ENCODE assay signal across 9 mouse cellular contexts in the genomic region with DNA sequence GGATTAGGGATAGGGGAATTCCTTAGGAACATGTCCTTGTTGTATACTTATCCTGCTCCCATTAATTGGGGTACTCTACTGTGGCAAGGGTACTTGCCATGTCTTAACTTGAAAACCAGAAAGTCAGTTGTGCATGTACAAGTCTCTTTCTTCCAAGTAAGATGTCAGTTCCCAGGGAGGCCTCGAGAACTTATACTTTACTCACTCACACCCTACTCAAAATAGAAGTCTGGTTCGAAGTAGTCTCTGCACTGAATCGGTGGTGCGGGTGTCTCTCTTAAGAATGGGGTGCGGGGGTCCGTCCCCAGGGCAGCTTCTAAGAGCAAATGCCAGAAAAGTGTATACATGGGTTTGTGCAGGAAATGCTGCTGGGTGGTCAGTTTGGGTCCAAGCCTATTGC. TPM values are rescaled to one million over a fixed set of nuclear protein-coding genes. Genes with fewer than 3 reads are reported as not detected.
A peak's percentile ranks its signal among the peaks of the same experiment; 100 is the strongest.
DNase-seq lines count a peak whose midpoint lies in the region; ATAC-seq lines count a peak whose summit lies in the region.
"Had no signal": no experiment of that assay in that cellular context is flagged by ENCODE, and none has a peak within 500 bp of the region (broad histone marks: within the 10 kb centered on the region; RNA-seq: fewer than 3 reads in every experiment).

No protein-coding gene starts in this region.

- WGBS in forebrain, embryonic 14.5 days: 86% methylated on average over 6 of the region's 6 CpGs
- 88% methylated on average over 6 of the region's 6 CpGs for WGBS in forebrain, embryonic 12.5 days

- H3K27ac ChIP-seq in forebrain, embryonic 14.5 days (ENCODE audit: low read depth, low read length): no peak overlapping the region
- H3K27ac ChIP-seq in forebrain, embryonic 12.5 days: no peak overlapping the region

- no peak overlapping the region for H3K9ac ChIP-seq in forebrain, embryonic 14.5 days (ENCODE audit: low read length)
- no peak overlapping the region for H3K9ac ChIP-seq in forebrain, embryonic 12.5 days

- no peaks in the 10 kb centered on the region for H3K9me3 ChIP-seq in forebrain, embryonic 14.5 days (replicated peaks; ENCODE audit: control insufficient read depth, low read length)
- H3K9me3 ChIP-seq in forebrain, embryonic 12.5 days: no peaks in the 10 kb centered on the region

- H3K4me2 ChIP-seq in forebrain, embryonic 14.5 days (ENCODE audit: low read length): no peak overlapping the region
- no peak overlapping the region for H3K4me2 ChIP-seq in forebrain, embryonic 12.5 days

- DNase-seq in forebrain, embryonic 14.5 days (ENCODE audit: low spot score): peak; percentile 88
- DNase-seq in adipocyte (ENCODE audit: low spot score): peak; percentile 100
- DNase-seq in embryo, embryonic 11 days: peak; percentile 92
- peak; percentile 88 to 97 for DNase-seq in heart, postnatal 36 days
- DNase-seq in left cerebral cortex, postnatal 14 days (ENCODE audit: low spot score in 2 of 2): peak; percentile 95 to 99
- peak; percentile 79 for DNase-seq in retina, adult 2 months (ENCODE audit: low read depth, low spot score)
- peak; percentile 77 to 82 for DNase-seq in thymus, postnatal 36 days

- H3K4me3 ChIP-seq in forebrain, embryonic 14.5 days (ENCODE audit: low read depth, low read length): no peak overlapping the region
- no peak overlapping the region for H3K4me3 ChIP-seq in forebrain, embryonic 12.5 days (replicated peaks)

- intact Hi-C loops in heart, postnatal 36 days (cut with DNase I): no loop called here
- intact Hi-C loops in left cerebral cortex, postnatal 14 days (cut with DNase I): no loop called here

- no peaks in the 10 kb centered on the region for H3K36me3 ChIP-seq in forebrain, embryonic 14.5 days (ENCODE audit: control insufficient read depth, insufficient read depth, low read length)
- H3K36me3 ChIP-seq in forebrain, embryonic 12.5 days (replicated peaks): no peaks in the 10 kb centered on the region

- no peaks in the 10 kb centered on the region for H3K27me3 ChIP-seq in forebrain, embryonic 14.5 days (replicated peaks; ENCODE audit: control insufficient read depth, insufficient read depth, low read length)
- no peaks in the 10 kb centered on the region for H3K27me3 ChIP-seq in forebrain, embryonic 12.5 days
- H3K27me3 ChIP-seq: Patski had no signal

- ATAC-seq in forebrain, embryonic 14.5 days: no peak
- no peak for ATAC-seq in forebrain, embryonic 12.5 days (ENCODE audit: low FRiP score)
- ATAC-seq: Patski had no signal

- H3K4me1 ChIP-seq in forebrain, embryonic 14.5 days (ENCODE audit: control insufficient read depth, insufficient read depth, low read length): no peaks in the 10 kb centered on the region
- 0 out of 2 replicates have a peak, but pooled peaks cover 4% of the 10 kb centered on the region for H3K4me1 ChIP-seq in forebrain, embryonic 12.5 days

RNA-seq across cellular contexts. Expression of a gene that starts 2.1 kb away (rescaled TPM):
- 109 and 126 TPM in 2 replicates for polyA plus RNA-seq in forebrain, embryonic 14.5 days (2014; fragmentation: Nextera tagmentation; extraction: Ambion mirVana)
- 66.3 and 72.7 TPM in 2 replicates for polyA plus RNA-seq in forebrain, embryonic 12.5 days (2016; fragmentation: Nextera tagmentation; extraction: Ambion mirVana)
- 10 to 100 TPM; 32.0 to 34.4 TPM for total RNA-seq in heart, postnatal 36 days (2021)
- 10 to 100 TPM; 56.3 to 58.6 TPM for total RNA-seq in left cerebral cortex, postnatal 14 days (2021)

RNA-seq across cellular contexts. Expression of a gene that starts 2.8 kb away (rescaled TPM):
- polyA plus RNA-seq in forebrain, embryonic 14.5 days (2014; fragmentation: Nextera tagmentation; extraction: Ambion mirVana): 37.0 and 40.0 TPM in 2 replicates
- 64.0 and 65.9 TPM in 2 replicates for polyA plus RNA-seq in forebrain, embryonic 12.5 days (2016; fragmentation: Nextera tagmentation; extraction: Ambion mirVana)
- total RNA-seq in heart, postnatal 36 days (2021): 10 to 100 TPM; 26.1 to 31.3 TPM
- total RNA-seq in left cerebral cortex, postnatal 14 days (2021): 10 to 100 TPM; 45.6 to 48.4 TPM
